Mouse (Mus musculus) forebrain, embryonic 13.5 days (tissue): Measurements from ENCODE around the gene Fuca1. TPM values are rescaled to one million over a fixed set of nuclear protein-coding genes. Genes with fewer than 3 reads are reported as not detected.

Experiments used
- ATAC-seq: fragments of 200-750 bp; cut with Nextera tagmentation; 2 replicates; pipeline ENCODE4 v1.8.0; 2017
- H3K27ac ChIP-seq: fragments of 300-500 bp; sonication (generic); 2 replicates; pipeline ENCODE4 v1.5.1; 2015; ENCODE audit warnings: inconsistent platforms, mild to moderate bottlenecking, moderate library complexity
- H3K27me3 ChIP-seq: fragments of 300-500 bp; sonication (generic); 2 replicates; pipeline ENCODE4 v1.6.1; 2015; ENCODE audit warnings: mild to moderate bottlenecking, inconsistent platforms
- H3K36me3 ChIP-seq: fragments of 300-500 bp; sonication (generic); 2 replicates; pipeline ENCODE4 v1.6.1; 2015; ENCODE audit warnings: mild to moderate bottlenecking, inconsistent platforms; ENCODE audit not compliant: poor library complexity, severe bottlenecking
- H3K4me1 ChIP-seq: fragments of 300-500 bp; sonication (generic); 2 replicates; pipeline ENCODE4 v1.6.1; 2015; ENCODE audit warnings: inconsistent platforms
- H3K4me2 ChIP-seq: fragments of 300-500 bp; sonication (generic); 2 replicates; pipeline ENCODE4 v1.6.1; 2015; ENCODE audit warnings: inconsistent platforms, mild to moderate bottlenecking, moderate library complexity
- H3K4me3 ChIP-seq: fragments of 300-500 bp; sonication (generic); 2 replicates; pipeline ENCODE4 v1.5.1; 2015; ENCODE audit warnings: mild to moderate bottlenecking, inconsistent platforms
- H3K9ac ChIP-seq: fragments of 300-500 bp; sonication (generic); 2 replicates; pipeline ENCODE4 v1.6.1; 2015; ENCODE audit warnings: mild to moderate bottlenecking, inconsistent platforms
- H3K9me3 ChIP-seq: fragments of 300-500 bp; sonication (generic); replicated peaks from 2 replicates; pipeline ENCODE4 v1.6.1; 2016; ENCODE audit warnings: inconsistent platforms
- whole genome bisulfite sequencing: fragments of 180-500 bp; shearing (Covaris S2); methylation state at CpG from one replicate; pipeline ENCODE4 v1.1.7; 2015; 5-methylcytosine and 5-hydroxymethylcytosine counted together
- polyA plus RNA-seq: library from polyadenylated mRNA; unstranded; fragments of >200 nt; fragmentation: Nextera tagmentation; extraction: Ambion mirVana; gene quantifications from 2 replicates; pipeline ENCODE4 v1.2.1, GENCODE M21; 2015

Gene Fuca1
- polyA plus RNA-seq, 1 experiment from 2014 or later = 41.7 TPM

GRCm38 (mm10) chr4:135912835-135913234 lies 7.7 kb upstream of the Fuca1 start:
- H3K9ac ChIP-seq = no peak overlapping the region
- H3K27me3 ChIP-seq = no peaks in the 10 kb centered on the region
- peak; percentile 69 for ATAC-seq
- no peaks in the 10 kb centered on the region for H3K9me3 ChIP-seq
- no peak overlapping the region for H3K4me3 ChIP-seq
- H3K4me1 ChIP-seq = 0 out of 2 replicates have a peak, but pooled peaks cover 7% of the 10 kb centered on the region
- H3K36me3 ChIP-seq = no peaks in the 10 kb centered on the region
- 60% methylated on average over 3 of the region's 3 CpGs for WGBS
- no peak overlapping the region for H3K4me2 ChIP-seq
- H3K27ac ChIP-seq = peak overlapping the region; percentile 54

GRCm38 (mm10) chr4:135913433-135913832 lies 7.1 kb upstream of the Fuca1 start:
- no peaks in the 10 kb centered on the region for H3K9me3 ChIP-seq
- 84% methylated on average over 4 of the region's 4 CpGs for WGBS
- H3K27ac ChIP-seq = peak overlapping the region; percentile 54
- H3K27me3 ChIP-seq = no peaks in the 10 kb centered on the region
- no peak overlapping the region for H3K4me3 ChIP-seq
- H3K36me3 ChIP-seq = no peaks in the 10 kb centered on the region
- no peak overlapping the region for H3K4me2 ChIP-seq
- ATAC-seq = no peak
- H3K4me1 ChIP-seq = 0 out of 2 replicates have a peak, but pooled peaks cover 7% of the 10 kb centered on the region
- H3K9ac ChIP-seq = no peak overlapping the region

- no peak overlapping the region for H3K4me3 ChIP-seq
- no peak overlapping the region for H3K4me2 ChIP-seq
- no peaks in the 10 kb centered on the region for H3K9me3 ChIP-seq
- H3K4me1 ChIP-seq = peaks cover 17% of the 10 kb centered on the region
- H3K27me3 ChIP-seq = no peaks in the 10 kb centered on the region
- 90% methylated on average over 13 of the region's 13 CpGs for WGBS
- no peak for ATAC-seq
- H3K27ac ChIP-seq = no peak overlapping the region
- peaks cover 2% of the 10 kb centered on the region; the same call in 1 of the 2 replicates for H3K36me3 ChIP-seq
- no peak overlapping the region for H3K9ac ChIP-seq
Measured at GRCm38 (mm10) chr4:135918635-135919279, 1.8 kb upstream of the Fuca1 start.

- no peak for ATAC-seq
- 95% methylated on average over 3 of the region's 3 CpGs for WGBS
- Histone ChIP-seq H3K27ac (no peak overlapping the region), H3K4me1 (peaks cover 17% of the 10 kb centered on the region), H3K4me2 (no peak overlapping the region), H3K9me3 (no peaks in the 10 kb centered on the region), H3K9ac (no peak overlapping the region), H3K27me3 (no peaks in the 10 kb centered on the region), H3K36me3 (peaks cover 6% of the 10 kb centered on the region), H3K4me3 (no peak overlapping the region)
Measured at GRCm38 (mm10) chr4:135919280-135919639, 1.3 kb upstream of the Fuca1 start.

GRCm38 (mm10) chr4:135921257-135922120 lies 954 bp downstream of the Fuca1 start:
- WGBS = 7% methylated on average over 26 of the region's 26 CpGs
- H3K27ac ChIP-seq = no peak overlapping the region
- ATAC-seq = 0 out of 2 replicates have a peak, but pooled peaks have one; percentile 5

GRCm38 (mm10) chr4:135922190-135922589 lies 1.7 kb downstream of the Fuca1 start:
- Histone ChIP-seq H3K27ac (no peak overlapping the region), H3K4me2 (peak overlapping the region; percentile 88), H3K9me3 (no peaks in the 10 kb centered on the region), H3K4me1 (peaks cover 17% of the 10 kb centered on the region), H3K9ac (no peak overlapping the region), H3K27me3 (no peaks in the 10 kb centered on the region), H3K36me3 (peaks cover 21% of the 10 kb centered on the region), H3K4me3 (no peak overlapping the region)
- ATAC-seq = no peak
- WGBS = 90% methylated on average over 1 of the region's 1 CpGs

More at GRCm38 (mm10) chr4:135921257-135922120, 954 bp downstream of the Fuca1 start:
- peaks cover 21% of the 10 kb centered on the region for H3K36me3 ChIP-seq
- H3K4me1 ChIP-seq = peaks cover 17% of the 10 kb centered on the region
- H3K4me2 ChIP-seq = peak overlapping the region; percentile 88
- H3K27me3 ChIP-seq = no peaks in the 10 kb centered on the region
- H3K9ac ChIP-seq = peak overlapping the region; percentile 78
- H3K9me3 ChIP-seq = no peaks in the 10 kb centered on the region
- peak overlapping the region; percentile 82 for H3K4me3 ChIP-seq

- ATAC-seq = no peak
- H3K36me3 ChIP-seq = peaks cover 21% of the 10 kb centered on the region
- WGBS = 92% methylated on average over 2 of the region's 2 CpGs
- H3K9ac ChIP-seq = no peak overlapping the region
- no peak overlapping the region for H3K4me2 ChIP-seq
- H3K27ac ChIP-seq = no peak overlapping the region
- H3K9me3 ChIP-seq = no peaks in the 10 kb centered on the region
- H3K4me1 ChIP-seq = peaks cover 17% of the 10 kb centered on the region
- no peaks in the 10 kb centered on the region for H3K27me3 ChIP-seq
- no peak overlapping the region for H3K4me3 ChIP-seq
Measured at GRCm38 (mm10) chr4:135924418-135924817, 3.9 kb downstream of the Fuca1 start.

GRCm38 (mm10) chr4:135925341-135925740 lies 4.8 kb downstream of the Fuca1 start:
- no peak overlapping the region for H3K4me3 ChIP-seq
- H3K9ac ChIP-seq = no peak overlapping the region
- no peak for ATAC-seq
- H3K27me3 ChIP-seq = no peaks in the 10 kb centered on the region
- H3K4me2 ChIP-seq = no peak overlapping the region
- no peak overlapping the region for H3K27ac ChIP-seq
- H3K4me1 ChIP-seq = peaks cover 17% of the 10 kb centered on the region
- WGBS = 91% methylated on average over 5 of the region's 5 CpGs
- H3K36me3 ChIP-seq = peaks cover 23% of the 10 kb centered on the region
- H3K9me3 ChIP-seq = no peaks in the 10 kb centered on the region

- no peak for ATAC-seq
- Histone ChIP-seq H3K27me3 (no peaks in the 10 kb centered on the region), H3K9me3 (no peaks in the 10 kb centered on the region), H3K4me2 (no peak overlapping the region), H3K27ac (no peak overlapping the region), H3K36me3 (peaks cover 31% of the 10 kb centered on the region), H3K9ac (no peak overlapping the region), H3K4me1 (peaks cover 15% of the 10 kb centered on the region), H3K4me3 (no peak overlapping the region)
- WGBS = 91% methylated on average over 10 of the region's 10 CpGs
Measured at GRCm38 (mm10) chr4:135926195-135926808, 5.8 kb downstream of the Fuca1 start.

GRCm38 (mm10) chr4:135926861-135927260 lies 6.3 kb downstream of the Fuca1 start:
- Histone ChIP-seq H3K27me3 (no peaks in the 10 kb centered on the region), H3K9me3 (no peaks in the 10 kb centered on the region), H3K9ac (no peak overlapping the region), H3K4me3 (no peak overlapping the region), H3K4me2 (no peak overlapping the region), H3K36me3 (peaks cover 32% of the 10 kb centered on the region), H3K4me1 (peaks cover 10% of the 10 kb centered on the region), H3K27ac (no peak overlapping the region)
- no peak for ATAC-seq
- WGBS = 100% methylated on average over 3 of the region's 3 CpGs

- peaks cover 41% of the 10 kb centered on the region for H3K36me3 ChIP-seq
- no peak for ATAC-seq
- 85% methylated on average over 9 of the region's 9 CpGs for WGBS
Measured at GRCm38 (mm10) chr4:135928376-135928775, 7.8 kb downstream of the Fuca1 start.

GRCm38 (mm10) chr4:135929405-135929804 lies 8.9 kb downstream of the Fuca1 start:
- H3K27ac ChIP-seq = no peak overlapping the region
- H3K4me1 ChIP-seq = no peaks in the 10 kb centered on the region
- no peak for ATAC-seq
- no peaks in the 10 kb centered on the region for H3K27me3 ChIP-seq
- 88% methylated on average over 5 of the region's 5 CpGs for WGBS
- H3K9me3 ChIP-seq = no peaks in the 10 kb centered on the region
- peaks cover 40% of the 10 kb centered on the region for H3K36me3 ChIP-seq
- no peak overlapping the region for H3K4me2 ChIP-seq
- no peak overlapping the region for H3K4me3 ChIP-seq
- H3K9ac ChIP-seq = no peak overlapping the region

More at GRCm38 (mm10) chr4:135928376-135928775, 7.8 kb downstream of the Fuca1 start:
- H3K4me3 ChIP-seq = no peak overlapping the region
- no peaks in the 10 kb centered on the region for H3K27me3 ChIP-seq
- no peak overlapping the region for H3K27ac ChIP-seq
- no peaks in the 10 kb centered on the region for H3K4me1 ChIP-seq
- no peak overlapping the region for H3K4me2 ChIP-seq
- H3K9ac ChIP-seq = no peak overlapping the region
- H3K9me3 ChIP-seq = no peaks in the 10 kb centered on the region
